In the genomic region with DNA sequence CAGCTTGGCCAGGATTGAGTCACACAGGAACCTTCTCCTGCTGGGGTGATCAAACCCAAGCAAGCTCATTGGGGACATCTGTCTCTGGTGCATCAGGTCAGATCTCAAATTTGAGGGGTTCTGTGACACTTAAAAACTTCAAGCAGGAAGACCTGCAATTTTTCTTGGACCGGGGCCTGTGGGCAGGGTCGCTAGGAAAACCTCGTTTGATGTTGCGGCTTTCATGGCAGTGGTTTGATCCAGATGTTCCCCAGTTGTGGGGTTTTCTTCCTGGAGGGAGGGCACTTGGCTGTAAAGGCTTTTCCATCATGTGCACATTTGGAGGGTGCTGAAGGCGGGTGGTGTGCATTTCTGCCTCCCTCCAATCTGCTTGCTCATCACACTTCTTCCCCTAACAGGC, we compare ENCODE assay signal across 17 mouse cellular contexts. TPM values are rescaled to one million over a fixed set of nuclear protein-coding genes. Genes with fewer than 3 reads are reported as not detected.
A peak's percentile ranks its signal among the peaks of the same experiment; 100 is the strongest.
DNase-seq lines count a peak whose midpoint lies in the region; ATAC-seq and TF ChIP-seq lines count a peak whose summit lies in the region.
"Had no signal": no experiment of that assay in that cellular context is flagged by ENCODE, and none has a peak within 500 bp of the region (broad histone marks: within the 10 kb centered on the region; RNA-seq: fewer than 3 reads in every experiment).

No protein-coding gene starts in this region.

- ATAC-seq in kidney, embryonic 14.5 days (ENCODE audit: low FRiP score, low TSS enrichment) = no peak
- no peak for ATAC-seq in embryonic facial prominence, embryonic 11.5 days (replicated peaks; ENCODE audit: insufficient number of reproducible peaks, low FRiP score, low TSS enrichment, low read depth)
- no peak for ATAC-seq in intestine, embryonic 15.5 days
- no peak for ATAC-seq in activated CD4-positive, CD25-positive, alpha-beta regulatory T cell, adult 4 months
- ATAC-seq: forebrain, embryonic 13.5 days; hindbrain, postnatal 0 days; liver, embryonic 12.5 days had no signal

- H3K4me1 ChIP-seq in kidney, embryonic 14.5 days (ENCODE audit: control insufficient read depth, insufficient read depth, low read length) = peaks cover 39% of the 10 kb centered on the region
- H3K4me1 ChIP-seq in embryonic facial prominence, embryonic 11.5 days (ENCODE audit: control insufficient read depth, insufficient read depth, low read length) = peaks cover 5% of the 10 kb centered on the region
- peaks cover 17% of the 10 kb centered on the region for H3K4me1 ChIP-seq in intestine, embryonic 15.5 days (replicated peaks)
- H3K4me1 ChIP-seq: liver, embryonic 12.5 days; megakaryocyte, embryonic 14.5 days had no signal

- no peak overlapping the region for H3K4me2 ChIP-seq in kidney, embryonic 14.5 days (replicated peaks; ENCODE audit: low read depth, low read length)
- no peak overlapping the region; the same call in 1 of the 2 replicates for H3K4me2 ChIP-seq in embryonic facial prominence, embryonic 11.5 days (ENCODE audit: low read depth, low read length)
- no peak overlapping the region for H3K4me2 ChIP-seq in intestine, embryonic 15.5 days (replicated peaks)
- H3K4me2 ChIP-seq in myocyte (ENCODE audit: low read depth) = peak overlapping the region; percentile 32
- H3K4me2 ChIP-seq: forebrain, embryonic 13.5 days; heart, embryonic 11.5 days; liver, embryonic 12.5 days had no signal

- no peak for DNase-seq in kidney, postnatal 10 days
- DNase-seq in embryonic facial prominence, embryonic 11.5 days (ENCODE audit: low spot score) = no peak
- no peak for DNase-seq in cerebellum, postnatal 14 days
- DNase-seq in layer of hippocampus, adult 18-20 months (ENCODE audit: low spot score in 2 of 2) = no peak
- DNase-seq: adrenal gland, postnatal 10 days; cerebellum, adult 11-12 months; kidney, postnatal 25 days; right cerebral cortex, postnatal 4 days had no signal

- WGBS in kidney, embryonic 14.5 days = 39% methylated on average over 5 of the region's 5 CpGs
- WGBS in embryonic facial prominence, embryonic 11.5 days = 33% methylated on average over 5 of the region's 5 CpGs
- WGBS in intestine, embryonic 15.5 days = 60% methylated on average over 5 of the region's 5 CpGs

- H3K27ac ChIP-seq in kidney, embryonic 14.5 days (ENCODE audit: low read depth, low read length) = peak overlapping the region; percentile 30; the same call in 1 of the 2 replicates
- peak overlapping the region; percentile 20; the same call in 1 of the 2 replicates for H3K27ac ChIP-seq in embryonic facial prominence, embryonic 11.5 days (replicated peaks; ENCODE audit: low read depth, low read length)
- H3K27ac ChIP-seq in intestine, embryonic 15.5 days = peak overlapping the region; percentile 29
- H3K27ac ChIP-seq: forebrain, embryonic 13.5 days; hindbrain, postnatal 0 days; liver, embryonic 12.5 days had no signal

- no peak overlapping the region for H3K9ac ChIP-seq in kidney, embryonic 14.5 days (ENCODE audit: low read depth, low read length)
- H3K9ac ChIP-seq in embryonic facial prominence, embryonic 11.5 days (replicated peaks; ENCODE audit: low read length) = no peak overlapping the region
- H3K9ac ChIP-seq in intestine, embryonic 15.5 days = no peak overlapping the region
- H3K9ac ChIP-seq: forebrain, embryonic 13.5 days; liver, embryonic 12.5 days had no signal

- no peaks in the 10 kb centered on the region for H3K9me3 ChIP-seq in kidney, embryonic 14.5 days (ENCODE audit: control insufficient read depth, low read length)
- H3K9me3 ChIP-seq in embryonic facial prominence, embryonic 11.5 days (replicated peaks; ENCODE audit: control insufficient read depth, low read length) = no peaks in the 10 kb centered on the region
- H3K9me3 ChIP-seq in intestine, embryonic 15.5 days = no peaks in the 10 kb centered on the region
- H3K9me3 ChIP-seq: forebrain, embryonic 13.5 days; liver, embryonic 12.5 days; megakaryocyte, embryonic 14.5 days had no signal

- H3K79me2 ChIP-seq in myocyte (ENCODE audit: control insufficient read depth, insufficient read depth) = no peaks in the 10 kb centered on the region

- H3K27me3 ChIP-seq in kidney, embryonic 14.5 days (ENCODE audit: control insufficient read depth, insufficient read depth, low read length) = no peaks in the 10 kb centered on the region
- peaks cover 12% of the 10 kb centered on the region for H3K27me3 ChIP-seq in embryonic facial prominence, embryonic 11.5 days (ENCODE audit: control insufficient read depth, insufficient read depth, low read length)
- H3K27me3 ChIP-seq in intestine, embryonic 15.5 days (replicated peaks) = peaks cover 42% of the 10 kb centered on the region
- no peaks in the 10 kb centered on the region for H3K27me3 ChIP-seq in myocyte (ENCODE audit: control insufficient read depth, insufficient read depth, insufficient read length)

- H3ac ChIP-seq in myocyte (ENCODE audit: control insufficient read depth, insufficient read length) = no peak overlapping the region

- H3K4me3 ChIP-seq in kidney, embryonic 14.5 days (ENCODE audit: low read length) = no peak overlapping the region
- no peak overlapping the region for H3K4me3 ChIP-seq in embryonic facial prominence, embryonic 11.5 days (ENCODE audit: low read depth, low read length)
- H3K4me3 ChIP-seq in intestine, embryonic 15.5 days (replicated peaks) = no peak overlapping the region
- H3K4me3 ChIP-seq in myocyte = no peak overlapping the region
- H3K4me3 ChIP-seq: forebrain, embryonic 13.5 days; liver, embryonic 12.5 days; megakaryocyte, embryonic 14.5 days had no signal

- TF ChIP-seq POLR2A in myocyte (IDR thresholded peaks at IDR 0.05; ENCODE audit: insufficient read length, low read depth) = no peak

- no peaks in the 10 kb centered on the region for H3K36me3 ChIP-seq in kidney, embryonic 14.5 days (ENCODE audit: control insufficient read depth, insufficient read depth, low read length)
- H3K36me3 ChIP-seq in embryonic facial prominence, embryonic 11.5 days (replicated peaks; ENCODE audit: control insufficient read depth, insufficient read depth, low read depth, low read length) = no peaks in the 10 kb centered on the region
- H3K36me3 ChIP-seq in intestine, embryonic 15.5 days = no peaks in the 10 kb centered on the region
- no peaks in the 10 kb centered on the region for H3K36me3 ChIP-seq in myocyte (ENCODE audit: control insufficient read depth, insufficient read depth)
- H3K36me3 ChIP-seq: liver, embryonic 12.5 days had no signal

TF ChIP-seq in myocyte, 11 proteins besides CTCF, POLR2A, EP300 and RAD21:
- no peak for TF ChIP-seq MYOG (IDR thresholded peaks at IDR 0.05; ENCODE audit: control insufficient read depth in 1 of 3, insufficient read depth in 1 of 3, insufficient read length in 2 of 3, low read depth in 2 of 3)
- TF ChIP-seq CEBPB (IDR thresholded peaks at IDR 0.05; ENCODE audit: insufficient read depth, poor library complexity, severe bottlenecking) = no peak
- TF ChIP-seq MYOD1 (IDR thresholded peaks at IDR 0.05; ENCODE audit: control insufficient read depth in 1 of 3, insufficient read length in 2 of 3, low read depth in 2 of 3) = no peak
- no peak for TF ChIP-seq TCF12 (IDR thresholded peaks at IDR 0.05; ENCODE audit: insufficient read depth, poor library complexity, severe bottlenecking)

RNA-seq across cellular contexts. Expression of gene Smug1, which starts 51.2 kb away (rescaled TPM):
- 11.5 and 19.5 TPM in 2 replicates for polyA plus RNA-seq in kidney, embryonic 14.5 days (2014; fragmentation: Nextera tagmentation; extraction: Ambion mirVana)
- 17.8 and 20.5 TPM in 2 replicates for polyA plus RNA-seq in embryonic facial prominence, embryonic 11.5 days (2014; fragmentation: Nextera tagmentation; extraction: Ambion mirVana)
- 17.8 and 18.2 TPM in 2 replicates for polyA plus RNA-seq in intestine, embryonic 15.5 days (2015; fragmentation: Nextera tagmentation; extraction: Ambion mirVana)
- polyA plus RNA-seq in myocyte (2012; fragmentation: generic; extraction: Trizol) = 18.6 TPM
- 1 to 10 TPM; 4.0 to 5.8 TPM for polyA plus RNA-seq in activated CD4-positive, CD25-positive, alpha-beta regulatory T cell, adult 4 months (2017; shearing (Covaris generic))
- total RNA-seq in layer of hippocampus, adult 18-20 months (2021) = 10 to 100 TPM; 18.3 to 19.9 TPM
